Mouse (Mus musculus) MN1 (cell line): ENCODE measurements at regions not wholly inside any gene's neighbourhood (a gene's known extent, or its start where the extent isn't known, plus 50 kb on each side); places are given as distances from the start of the nearest gene placed in this dataset.
"Not testable (repeated sequence)": the region's sequence is repeated elsewhere in the genome, so short reads cannot be mapped to it uniquely, and the experiment has no call there.

ENCODE experiments used
- DNase-seq: peaks from one replicate; pipeline ENCODE4 v3.0.0-alpha.2; 2016; ENCODE audit warnings: low spot score

- no peak for DNase-seq
Observed at GRCm38 (mm10) chr17:61337094-61337493, 1544.0 kb downstream of the Efna5 start.

GRCm38 (mm10) chr17:61325401-61325800 is 1555.7 kb downstream of the Efna5 start:
- DNase-seq = no peak

GRCm38 (mm10) chr17:61320865-61321264 is 1560.3 kb downstream of the Efna5 start:
- DNase-seq = no peak

- DNase-seq = no peak
Observed at GRCm38 (mm10) chr17:61313424-61313823, 1567.7 kb downstream of the Efna5 start.

- DNase-seq = no peak
Observed at GRCm38 (mm10) chr17:61311189-61311588, 1569.9 kb downstream of the Efna5 start.

GRCm38 (mm10) chr17:61303611-61304010 is 1577.5 kb downstream of the Efna5 start:
- DNase-seq = no peak

GRCm38 (mm10) chr17:61301984-61302383 is 1579.1 kb downstream of the Efna5 start:
- DNase-seq = peak; percentile 26

- DNase-seq = no peak
Observed at GRCm38 (mm10) chr17:61301171-61301570, 1579.9 kb downstream of the Efna5 start.

- no peak for DNase-seq
Observed at GRCm38 (mm10) chr17:61291129-61291528, 1590.0 kb downstream of the Efna5 start.

GRCm38 (mm10) chr17:61288590-61288989 is 1592.5 kb downstream of the Efna5 start:
- no peak for DNase-seq

- no peak for DNase-seq
Observed at GRCm38 (mm10) chr17:61273631-61274030, 1607.5 kb downstream of the Efna5 start.

GRCm38 (mm10) chr17:61256526-61256925 is 1624.6 kb downstream of the Efna5 start:
- not testable (repeated sequence) for DNase-seq

- DNase-seq = no peak
Observed at GRCm38 (mm10) chr17:61248411-61248810, 1632.7 kb downstream of the Efna5 start.

- DNase-seq = no peak
Observed at GRCm38 (mm10) chr17:61217198-61217722, 1663.9 kb downstream of the Efna5 start.

- no peak for DNase-seq
Observed at GRCm38 (mm10) chr17:61204316-61204715, 1676.8 kb downstream of the Efna5 start.

- DNase-seq = not testable (repeated sequence)
Observed at GRCm38 (mm10) chr17:61187880-61188279, 1693.2 kb downstream of the Efna5 start.

- no peak for DNase-seq
Observed at GRCm38 (mm10) chr17:61176586-61176985, 1704.5 kb downstream of the Efna5 start.

GRCm38 (mm10) chr17:61159437-61159836 is 1721.7 kb downstream of the Efna5 start:
- DNase-seq = no peak

- no peak for DNase-seq
Observed at GRCm38 (mm10) chr17:61137006-61137405, 1744.1 kb downstream of the Efna5 start.

- DNase-seq = no peak
Observed at GRCm38 (mm10) chr17:61127767-61128166, 1753.3 kb downstream of the Efna5 start.

GRCm38 (mm10) chr17:61106302-61106701 is 1774.8 kb downstream of the Efna5 start:
- no peak for DNase-seq

GRCm38 (mm10) chr17:61060450-61060849 is 1820.7 kb downstream of the Efna5 start:
- no peak for DNase-seq

- no peak for DNase-seq
Observed at GRCm38 (mm10) chr17:61058471-61058870, 1822.6 kb downstream of the Efna5 start.

GRCm38 (mm10) chr17:61033544-61034251 is 1847.4 kb downstream of the Efna5 start:
- no peak for DNase-seq
